Mouse (Mus musculus): ENCODE measurements around the gene Pik3r3.
"Not testable (repeated sequence)": the region's sequence is repeated elsewhere in the genome, so short reads cannot be mapped to it uniquely, and the experiment has no call there.

Pik3r3 gene

DNA sequence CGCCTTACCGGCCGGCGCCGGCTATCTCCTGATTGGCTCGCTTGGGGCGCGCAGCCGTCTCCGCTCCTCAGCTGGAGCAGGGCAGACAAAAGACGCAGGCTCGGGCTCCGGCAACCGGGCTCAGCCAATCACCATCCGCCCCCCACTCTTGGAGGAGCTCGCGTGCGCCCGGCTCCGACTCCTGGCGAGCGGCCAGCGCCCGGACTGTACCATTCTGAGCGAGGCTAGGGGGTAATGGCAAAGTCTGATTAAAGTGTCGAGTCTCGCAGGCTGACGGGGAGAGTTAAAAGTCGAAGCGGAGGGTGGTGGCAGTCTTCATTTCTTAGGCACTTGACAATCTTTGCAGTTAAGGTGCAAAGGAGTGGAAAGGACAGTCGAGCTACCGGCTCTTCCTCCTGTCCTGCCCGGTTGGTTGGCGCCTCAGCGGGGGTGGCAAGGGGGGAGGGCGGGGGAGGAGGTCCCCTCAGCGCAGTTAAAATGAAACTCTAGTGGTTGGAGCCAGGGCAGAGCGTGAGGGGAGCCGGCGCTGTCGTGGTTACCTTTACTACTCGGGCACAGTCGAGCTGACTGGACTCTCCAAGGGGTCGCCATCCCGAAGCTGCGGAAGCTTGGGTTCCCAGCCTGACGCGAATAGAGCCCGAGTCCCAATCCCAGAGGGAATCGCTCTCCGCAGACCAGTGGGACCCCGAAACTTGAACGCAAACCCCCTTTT lies at the start of gene Pik3r3:
Gene Pik3r3 (plus strand): TSS at position 479 of the 712 bp plus-strand sequence.
- DNase-seq (ENCODE audit: low spot score) = peak; percentile 99

DNA sequence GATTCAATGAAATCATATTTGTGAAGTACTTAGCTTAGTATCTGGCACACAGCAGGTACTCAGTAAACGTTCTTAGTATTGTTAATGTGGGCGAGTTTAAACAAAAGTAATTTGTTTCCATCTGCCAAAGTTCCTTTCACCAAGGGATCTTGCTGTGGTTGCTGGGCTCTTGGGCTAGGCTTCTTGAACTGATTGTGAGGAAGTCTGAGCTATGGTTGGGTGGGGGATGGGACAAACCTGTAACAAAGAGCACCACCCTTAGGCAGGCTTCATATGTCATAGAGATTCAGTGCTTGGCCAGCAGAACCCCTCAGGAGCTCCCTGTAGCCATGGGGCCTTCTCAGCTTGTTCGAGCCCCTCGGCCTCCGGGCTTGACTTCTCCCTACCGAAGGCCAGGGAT lies 48.3 kb upstream of the Pik3r3 start, which contains the start of the genes 1700042G07Rik and Gm49337:
Gene 1700042G07Rik (plus strand): TSS at position 301 of the 400 bp plus-strand sequence.
Gene Gm49337 (plus strand): TSS at position 313 of the 400 bp plus-strand sequence.
- DNase-seq (ENCODE audit: low spot score) = no peak

DNA sequence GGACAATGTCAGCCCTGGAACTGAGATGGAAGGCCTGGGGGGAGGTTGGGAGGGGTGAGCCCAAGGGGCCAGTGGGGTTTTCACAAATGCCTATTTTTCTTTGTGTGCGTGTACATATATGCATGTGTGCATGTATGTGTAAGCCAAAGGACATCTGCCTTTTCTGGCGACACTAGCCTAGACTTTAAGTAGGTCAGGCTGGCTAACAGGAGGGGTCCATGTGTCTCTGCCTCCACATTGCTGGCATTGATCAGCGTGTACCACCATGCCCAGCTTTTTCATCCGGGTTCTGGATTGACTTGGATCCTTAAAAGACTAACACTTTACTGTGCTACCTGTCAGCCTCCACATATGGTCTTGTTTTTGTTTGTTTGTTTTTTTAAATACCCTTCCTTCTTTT lies 47.7 kb upstream of the Pik3r3 start:
- DNase-seq (ENCODE audit: low spot score) = no peak

DNA sequence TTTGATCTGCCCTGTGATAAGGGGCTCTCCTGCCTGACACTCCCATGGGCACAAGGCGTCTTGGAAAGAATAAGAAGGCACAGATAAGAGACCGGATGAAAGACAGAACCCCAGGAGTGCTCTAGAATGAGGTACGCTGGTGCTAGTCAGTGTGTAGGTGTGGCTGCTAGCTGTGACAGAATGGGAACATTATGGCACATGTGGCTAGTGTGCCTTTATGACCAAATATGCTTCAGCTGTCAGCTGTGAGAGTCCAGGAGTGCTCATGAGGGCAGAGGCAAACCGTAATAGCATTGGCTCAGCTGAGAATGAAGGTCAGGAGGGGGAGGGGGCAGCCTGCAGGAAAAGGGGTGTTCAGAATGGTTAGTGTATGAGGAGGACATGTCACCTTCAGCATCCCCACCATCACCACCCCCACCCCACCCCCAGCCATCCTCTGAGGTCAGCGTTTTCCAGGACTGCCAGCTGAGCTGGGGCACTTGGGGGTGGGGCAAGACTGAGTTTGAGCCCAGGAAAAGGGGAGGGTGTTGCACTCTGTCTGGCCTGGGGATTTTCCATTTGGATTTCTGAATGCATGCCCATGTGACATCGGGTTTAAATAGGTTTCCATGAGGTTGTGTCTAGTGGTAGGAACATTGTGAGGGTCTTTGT lies 46.8 kb upstream of the Pik3r3 start:
- DNase-seq (ENCODE audit: low spot score) = no peak

DNA sequence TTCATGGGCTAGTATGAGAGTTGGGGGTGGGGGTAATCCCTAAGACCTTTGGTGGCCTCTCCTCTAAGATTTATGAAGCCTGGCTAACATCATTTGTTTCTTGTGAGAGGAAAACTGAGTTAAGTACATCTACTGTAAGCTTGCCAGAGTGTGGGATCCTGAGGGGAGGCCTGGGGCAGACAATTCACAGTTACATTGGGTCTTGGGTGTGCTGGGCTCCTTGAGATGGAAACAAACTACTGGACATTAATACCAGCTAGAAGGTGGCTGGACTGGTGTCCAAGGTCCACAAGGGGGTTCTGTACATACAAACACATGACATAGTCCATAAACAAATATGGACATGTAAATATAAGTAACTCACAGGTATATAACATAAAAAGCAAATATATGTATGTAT lies 46.3 kb upstream of the Pik3r3 start:
- DNase-seq (ENCODE audit: low spot score) = no peak

DNA sequence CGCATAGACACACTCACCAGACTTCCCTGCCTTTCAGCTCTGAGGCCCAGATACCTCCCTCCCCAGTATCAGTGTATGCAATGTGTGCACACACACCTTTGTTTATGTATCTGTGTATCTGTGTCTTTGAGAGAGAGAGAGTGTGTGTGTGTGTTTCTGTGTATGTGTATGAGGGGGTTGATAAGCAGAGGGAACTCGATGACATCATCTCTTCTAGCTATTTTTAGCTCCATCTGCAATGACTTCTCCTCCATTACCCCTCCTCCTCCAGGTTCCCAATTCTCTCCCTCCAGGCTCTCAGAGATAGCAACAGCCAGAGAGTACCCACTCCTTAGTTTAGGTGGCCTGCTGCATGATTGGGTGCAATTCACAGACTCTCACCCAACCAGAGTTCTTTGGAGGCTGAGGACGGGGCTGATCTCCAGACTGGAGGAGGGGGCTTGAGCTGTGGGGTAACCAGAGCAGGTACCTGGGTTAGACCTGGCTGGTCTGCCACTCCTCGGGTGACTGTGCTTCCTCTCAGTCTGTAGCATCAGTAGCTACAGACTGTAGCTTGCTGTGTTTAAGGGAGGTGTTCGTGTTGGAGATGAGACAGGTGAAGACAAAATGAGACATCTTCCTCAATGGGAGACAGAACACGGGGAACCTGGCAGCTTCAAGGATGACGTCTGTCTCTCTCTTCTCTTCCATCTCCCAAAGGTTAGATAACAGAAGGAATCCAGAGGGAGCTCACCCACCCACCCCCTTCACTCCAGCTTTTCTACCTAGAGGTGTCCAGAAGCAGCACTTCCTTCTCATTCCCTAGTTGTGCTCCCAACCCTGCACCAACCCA lies 45.5 kb upstream of the Pik3r3 start:
- no peak for DNase-seq (ENCODE audit: low spot score)

DNA sequence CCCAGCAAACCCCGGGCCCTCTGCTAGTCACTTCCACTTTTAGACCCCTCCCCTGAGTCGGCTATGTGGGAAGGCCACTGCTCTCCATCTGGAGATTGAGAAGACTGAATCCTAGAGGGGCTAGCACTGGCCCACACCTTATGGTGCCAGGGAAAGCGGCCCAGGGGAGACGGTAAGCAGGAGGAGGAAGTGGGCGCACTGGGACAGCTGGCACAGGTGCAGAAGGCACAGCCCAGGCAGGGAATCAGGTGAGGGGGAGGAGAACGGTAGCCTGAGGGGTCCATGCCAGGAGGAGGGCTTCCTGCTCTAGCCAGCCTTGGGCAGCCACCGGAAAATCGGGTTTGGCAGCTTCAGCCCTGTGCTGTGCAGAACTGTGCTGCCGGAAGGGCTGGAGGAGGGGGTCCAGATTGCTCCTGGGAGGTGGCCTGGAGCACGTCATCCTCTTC lies 44.9 kb upstream of the Pik3r3 start:
- DNase-seq (ENCODE audit: low spot score) = no peak

DNA sequence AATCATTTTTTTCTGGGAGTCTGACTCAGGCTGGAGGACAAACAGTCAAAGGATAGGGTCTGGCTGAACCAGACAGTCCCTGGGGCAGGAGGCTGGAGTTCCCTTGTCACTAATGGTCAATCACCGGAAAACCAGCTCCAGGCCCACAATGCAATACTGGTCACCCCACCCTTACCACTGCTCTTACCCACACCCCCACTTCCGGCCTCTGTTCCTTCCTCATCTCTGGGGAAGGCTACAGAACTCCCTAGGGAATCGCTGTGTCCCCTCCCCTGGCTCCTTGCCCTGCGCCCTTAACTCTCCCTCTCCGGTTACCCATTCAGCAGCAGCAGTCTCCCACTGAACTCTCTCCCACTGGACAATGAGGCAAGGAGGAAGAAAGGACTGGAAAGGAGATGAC lies 44.3 kb upstream of the Pik3r3 start:
- no peak for DNase-seq (ENCODE audit: low spot score)

DNA sequence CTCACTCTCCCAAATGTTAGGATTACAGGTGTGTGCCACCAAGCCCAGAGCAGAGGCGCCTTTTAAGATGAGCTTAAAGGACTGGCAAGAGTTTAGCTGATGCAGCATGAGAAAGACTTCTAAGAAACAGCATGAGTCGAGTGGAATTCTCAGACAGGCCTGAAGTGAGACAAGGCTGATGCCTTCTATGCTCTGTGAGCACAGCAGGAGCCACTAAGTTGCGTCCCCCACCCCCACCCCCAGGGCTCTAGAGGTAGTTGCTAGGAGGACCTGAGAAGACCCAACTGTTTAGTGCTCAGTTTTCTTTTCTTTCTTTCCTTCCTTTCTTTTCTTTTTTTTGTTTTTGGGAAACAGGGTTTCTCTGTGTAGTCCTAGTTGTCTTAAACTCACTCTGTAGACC lies 39.3 kb upstream of the Pik3r3 start:
- no peak for DNase-seq (ENCODE audit: low spot score)

DNA sequence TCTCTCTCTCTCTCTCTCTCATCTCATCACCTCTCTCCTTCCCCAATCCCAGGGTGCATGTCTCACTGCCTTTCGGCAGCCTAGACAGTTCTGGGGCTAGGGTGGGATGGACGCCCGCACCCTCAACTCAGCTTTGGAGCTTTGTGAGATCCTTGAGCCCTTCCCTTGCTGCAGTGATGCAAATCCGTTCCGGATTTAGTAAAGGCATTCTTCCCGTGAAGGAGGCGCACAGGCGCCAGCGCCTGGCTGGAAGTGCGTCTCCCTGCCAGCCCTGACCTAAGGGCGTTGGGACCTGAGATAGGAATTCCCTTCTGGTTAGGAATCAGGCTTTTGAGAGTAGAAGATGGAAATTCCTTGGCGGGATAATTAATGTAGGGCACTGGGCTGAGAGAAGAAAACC lies 38.7 kb upstream of the Pik3r3 start:
- no peak for DNase-seq (ENCODE audit: low spot score)

DNA sequence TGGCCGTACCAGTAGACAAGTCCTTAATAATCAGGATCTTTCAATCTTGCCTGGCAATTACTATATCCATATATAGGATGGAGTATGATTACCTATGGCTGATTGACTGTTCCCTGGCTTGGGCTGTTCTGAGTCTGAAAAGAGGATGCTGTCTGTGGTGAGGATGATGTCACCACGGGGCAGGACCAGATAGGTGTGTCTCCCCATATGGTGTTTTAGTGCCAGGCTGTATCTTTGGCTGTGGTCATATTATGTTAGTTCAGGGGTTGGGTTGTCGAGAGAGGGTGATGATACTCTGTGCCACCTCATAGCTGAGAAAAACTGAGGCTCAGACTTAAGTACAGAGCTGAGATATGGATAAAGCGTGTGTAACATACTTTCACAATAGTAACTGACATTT lies 36.3 kb upstream of the Pik3r3 start:
- DNase-seq (ENCODE audit: low spot score) = no peak

DNA sequence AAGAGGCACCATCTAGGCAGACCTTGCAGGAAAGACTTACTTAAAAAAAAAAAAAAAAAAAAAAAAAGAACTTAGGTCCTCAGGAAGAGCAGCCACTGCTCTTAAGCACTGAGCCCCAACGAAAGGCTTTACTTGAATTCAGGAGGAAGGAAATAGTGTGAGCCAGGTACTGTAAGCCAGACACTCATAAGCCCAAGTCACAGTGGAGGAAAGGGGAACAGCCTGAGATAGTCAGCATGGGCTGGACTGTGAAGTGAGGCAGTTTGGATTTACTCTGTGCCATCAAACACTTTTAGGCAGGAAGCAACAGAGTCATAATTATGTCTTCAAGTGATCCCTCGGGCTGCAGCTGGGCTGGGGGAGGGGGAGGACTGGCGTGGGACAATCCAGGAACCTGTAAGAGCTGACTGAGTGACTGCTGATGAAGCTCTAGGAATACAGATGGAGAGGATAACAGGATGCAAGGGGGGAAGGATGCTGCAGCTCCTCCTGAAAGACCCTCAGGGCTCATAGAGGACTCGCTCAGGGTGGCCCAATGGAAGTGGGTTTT lies 29.1 kb upstream of the Pik3r3 start:
- DNase-seq (ENCODE audit: low spot score) = no peak

DNA sequence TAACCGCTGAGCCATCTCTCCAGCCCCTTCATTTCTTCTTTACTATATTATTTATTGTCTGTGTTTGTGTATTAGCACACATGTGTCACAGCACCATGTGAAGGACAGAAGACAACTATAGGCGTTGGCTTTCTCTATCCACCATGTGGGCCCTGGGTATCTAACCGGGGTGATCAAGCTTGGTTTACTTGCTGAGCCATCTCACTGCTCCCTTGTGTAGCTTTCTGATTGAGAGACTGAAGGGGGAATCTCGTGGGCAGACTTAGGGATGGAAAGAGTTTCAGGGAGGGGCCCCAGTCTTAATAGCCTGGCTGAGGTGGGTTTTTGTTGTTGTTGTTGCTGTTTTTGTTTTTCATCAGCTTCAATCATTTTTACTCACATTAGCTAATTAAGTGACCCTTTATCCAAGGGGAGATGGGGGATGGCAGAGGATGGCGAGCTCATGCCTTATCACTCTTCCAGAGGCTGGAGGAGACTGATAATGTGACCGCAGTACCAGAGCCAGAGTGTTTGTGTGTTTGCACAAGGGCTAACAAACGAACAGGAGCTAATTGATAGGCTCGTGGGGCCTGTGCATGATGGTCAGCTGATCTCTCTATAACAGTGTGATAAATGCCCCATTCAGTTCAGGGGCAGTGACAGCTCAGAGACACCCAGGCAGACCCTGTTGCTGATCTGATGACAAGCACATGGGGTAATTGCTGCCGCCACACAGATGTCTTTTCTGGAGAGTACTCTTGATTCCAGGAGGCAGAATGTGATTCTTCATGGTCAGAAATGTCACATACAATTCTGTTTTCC lies 27.6 kb upstream of the Pik3r3 start:
- no peak for DNase-seq (ENCODE audit: low spot score)

DNA sequence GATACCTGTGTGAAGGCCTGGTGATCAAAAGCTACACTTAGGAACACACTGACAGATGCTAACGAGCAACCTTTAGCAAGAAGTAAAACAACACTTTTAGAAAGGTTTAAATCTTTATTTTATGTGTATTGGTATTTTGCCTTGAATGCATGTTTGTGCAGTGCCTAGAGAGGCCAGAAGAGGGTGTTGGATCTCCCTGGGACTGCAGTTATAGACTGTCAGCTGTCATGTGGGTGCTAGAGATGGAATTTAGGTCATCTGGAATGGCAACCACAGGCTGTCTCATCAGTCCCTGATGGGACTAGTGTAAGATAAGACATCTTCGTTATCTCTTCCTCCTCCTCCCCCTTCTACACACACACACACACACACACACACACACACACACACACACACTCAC lies 23.0 kb upstream of the Pik3r3 start:
- no peak for DNase-seq (ENCODE audit: low spot score)

DNA sequence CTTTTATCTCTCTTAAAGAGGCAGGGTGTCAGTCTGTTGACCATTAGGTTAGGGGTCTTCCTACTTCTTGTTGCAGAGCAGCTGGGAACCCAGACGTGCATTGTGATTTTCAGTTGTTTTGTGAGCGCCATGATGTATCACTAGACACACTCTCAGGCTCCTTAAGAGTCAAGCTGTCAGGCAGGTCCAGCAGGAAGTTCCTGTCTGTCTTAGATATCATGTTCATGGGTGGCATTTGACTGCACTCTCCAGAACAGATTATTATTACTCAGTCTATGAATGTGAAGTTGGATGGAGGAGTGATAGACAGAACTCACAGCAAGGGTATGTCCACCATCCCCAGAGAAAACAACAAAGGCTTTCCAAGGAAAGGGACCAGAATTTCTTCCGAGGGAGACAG lies 17.0 kb upstream of the Pik3r3 start:
- no peak for DNase-seq (ENCODE audit: low spot score)

DNA sequence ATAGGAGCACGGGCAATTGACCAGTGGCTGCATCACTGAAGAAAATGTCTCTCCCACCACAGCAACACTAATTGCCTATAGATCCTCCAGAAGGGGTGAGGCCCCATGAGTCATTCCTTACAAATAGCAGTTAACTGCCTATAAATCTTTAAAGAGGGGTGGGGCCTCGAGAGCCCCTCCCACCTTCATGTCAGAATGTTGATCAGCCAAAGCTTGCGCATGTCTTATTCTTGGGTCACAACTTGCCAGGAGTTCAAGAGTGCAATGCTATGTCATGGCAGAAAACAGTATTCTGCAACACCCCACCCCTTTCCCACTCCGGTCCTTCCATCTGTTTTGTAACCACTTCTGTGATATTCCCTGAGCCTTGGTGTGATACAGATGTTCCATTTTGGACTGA lies 14.9 kb upstream of the Pik3r3 start:
- no peak for DNase-seq (ENCODE audit: low spot score)

DNA sequence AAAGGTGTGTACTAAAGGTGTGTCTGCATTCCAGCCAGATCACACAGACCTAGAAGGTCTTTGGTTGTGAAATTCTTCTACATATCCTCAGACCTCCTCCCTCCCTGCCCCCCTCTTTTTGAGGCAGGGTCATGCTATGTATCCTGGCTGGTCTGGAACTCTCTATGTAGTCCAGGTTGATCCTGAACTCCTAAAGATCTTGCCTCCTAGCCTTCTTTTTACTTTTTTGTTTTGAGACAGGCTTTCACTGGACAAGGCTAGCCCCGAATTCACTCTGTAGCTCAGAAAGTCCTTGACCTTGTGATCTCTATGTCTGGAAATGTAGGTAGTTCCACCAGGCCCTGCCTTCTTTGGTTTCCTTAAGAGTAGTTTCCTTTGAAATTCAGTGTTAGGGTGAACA lies 12.5 kb upstream of the Pik3r3 start:
- DNase-seq (ENCODE audit: low spot score) = no peak

DNA sequence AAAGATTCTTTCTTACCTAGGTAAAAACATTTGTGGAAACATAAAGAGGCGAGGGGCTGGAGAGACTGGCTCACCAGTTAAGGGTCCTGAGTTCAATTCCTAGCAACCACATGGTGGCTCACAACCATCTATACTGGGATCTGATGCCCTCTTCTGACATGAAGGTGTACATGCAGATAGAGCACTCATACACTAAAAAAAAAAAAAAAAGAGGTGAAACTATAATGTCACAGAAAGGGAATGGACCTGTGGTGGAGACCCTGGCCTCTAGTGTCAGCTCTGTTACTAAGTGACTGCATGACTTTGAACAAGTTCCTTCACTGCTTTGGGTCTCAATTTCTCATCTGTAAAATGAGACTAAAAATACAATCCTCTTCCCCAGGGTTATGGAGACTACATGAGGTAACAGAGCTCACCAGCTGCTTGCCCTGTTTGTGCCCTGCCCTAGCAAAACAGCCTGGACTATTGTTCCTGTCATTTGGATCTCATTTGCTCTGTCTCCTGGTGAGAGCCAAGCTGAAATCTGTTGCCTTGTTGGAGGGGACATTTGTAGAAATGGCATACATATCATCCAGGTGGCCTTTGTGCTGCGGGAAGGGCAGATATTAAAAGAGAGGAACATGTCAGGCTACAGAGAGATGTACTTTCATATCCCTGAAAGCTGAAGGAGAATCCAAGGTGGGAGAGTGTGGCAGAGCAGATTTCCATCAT lies 5.4 kb upstream of the Pik3r3 start:
- no peak for DNase-seq (ENCODE audit: low spot score)

DNA sequence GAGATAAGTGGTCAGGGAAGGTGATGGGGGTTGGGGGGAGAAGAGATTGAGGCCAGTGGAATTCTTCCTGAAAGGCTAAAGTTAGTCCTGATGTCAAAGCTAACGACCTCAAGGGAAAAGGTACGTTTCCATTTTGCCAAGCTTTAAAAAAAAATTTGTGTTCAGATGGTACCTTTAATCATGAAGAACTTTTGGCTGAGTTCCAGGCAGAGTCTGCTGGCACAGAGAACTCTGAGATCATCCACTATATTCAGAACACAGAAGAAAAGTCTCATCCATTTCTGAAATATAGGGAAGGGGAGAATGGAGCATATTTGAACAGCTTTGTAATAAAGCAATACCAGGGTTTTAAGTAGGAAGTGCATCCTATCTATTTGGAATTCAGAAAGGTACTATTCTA lies 4.4 kb upstream of the Pik3r3 start:
- no peak for DNase-seq (ENCODE audit: low spot score)

DNA sequence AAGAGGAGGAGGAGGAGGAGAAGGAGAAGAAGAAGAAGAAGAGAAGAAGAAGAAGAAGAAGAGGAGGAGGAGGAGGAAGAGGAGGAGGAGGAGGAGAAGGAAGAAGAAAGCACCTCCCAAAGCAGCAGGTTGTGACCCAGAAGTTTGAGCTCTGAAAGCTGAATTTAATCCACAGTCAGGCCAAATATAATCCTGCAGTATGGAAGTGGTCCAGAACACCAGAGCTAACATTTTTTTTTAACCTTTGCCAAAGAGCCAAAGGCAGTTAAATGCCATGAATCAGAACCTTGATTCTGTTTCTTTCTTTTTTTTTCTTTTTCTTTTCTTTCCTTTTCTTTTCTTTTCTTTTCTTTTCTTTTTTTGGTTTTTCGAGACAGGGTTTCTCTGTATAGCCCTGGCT lies 3.8 kb upstream of the Pik3r3 start:
- DNase-seq (ENCODE audit: low spot score) = not testable (repeated sequence)

DNA sequence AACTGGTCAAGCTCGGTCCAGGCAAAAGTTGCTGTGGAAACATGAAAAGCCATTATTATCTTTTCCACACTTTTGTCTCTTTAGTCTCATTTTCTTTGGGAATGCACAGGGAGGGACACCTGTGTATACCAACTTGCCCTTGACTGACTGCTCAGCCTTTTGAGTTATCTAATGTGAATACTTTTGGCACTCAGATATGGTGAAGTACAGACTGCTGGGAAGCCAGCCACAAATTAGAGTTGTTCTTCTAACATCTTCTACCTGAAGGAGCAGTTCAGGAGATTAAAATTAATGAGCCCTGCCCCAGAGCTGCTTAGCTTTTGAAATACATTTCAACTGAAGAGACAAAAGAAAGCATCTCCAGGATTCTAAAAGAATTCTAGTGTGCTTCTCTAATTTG lies 2.4 kb upstream of the Pik3r3 start:
- DNase-seq (ENCODE audit: low spot score) = no peak
